Mouse (Mus musculus) cerebellum, postnatal 10 days (tissue): ENCODE results near the gene Ankrd17.
A peak's percentile ranks its signal among the peaks of the same experiment; 100 is the strongest.

Source experiments
- DNase-seq, 2 experiments: peaks; one replicate each; pipeline ENCODE4 v3.0.0; 2021; ENCODE audit warnings: mixed read lengths in 2 of 2

Ankrd17 gene

GRCm38 (mm10) chr5:90217226-90217625 lies 149.2 kb downstream of the Ankrd17 start:
- DNase-seq = no peak

- no peak for DNase-seq
Measured at GRCm38 (mm10) chr5:90213356-90213755, 153.0 kb downstream of the Ankrd17 start.

GRCm38 (mm10) chr5:90203168-90203567 lies 163.2 kb downstream of the Ankrd17 start:
- DNase-seq = peak; percentile 66 to 81

GRCm38 (mm10) chr5:90202447-90203117 lies 163.8 kb downstream of the Ankrd17 start:
- no peak for DNase-seq

GRCm38 (mm10) chr5:90199922-90200632 lies 166.3 kb downstream of the Ankrd17 start:
- no peak for DNase-seq

- DNase-seq = peak; percentile 85 to 90
Measured at GRCm38 (mm10) chr5:90194831-90195230, 171.5 kb downstream of the Ankrd17 start.

- no peak for DNase-seq
Measured at GRCm38 (mm10) chr5:90182782-90183181, 183.6 kb downstream of the Ankrd17 start.

- no peak for DNase-seq
Measured at GRCm38 (mm10) chr5:90179094-90179493, 187.3 kb downstream of the Ankrd17 start.

- DNase-seq = no peak
Measured at GRCm38 (mm10) chr5:90178116-90178515, 188.3 kb downstream of the Ankrd17 start.
